Mouse (Mus musculus) cerebellum, adult 9-11 months (tissue): Measurements from ENCODE around the gene Exoc3l.
A peak's percentile ranks its signal among the peaks of the same experiment; 100 is the strongest.

Source experiments
- DNase-seq: peaks from one replicate; pipeline ENCODE4 v3.0.0; 2022

The Exoc3l gene

GRCm38 (mm10) chr8:105295895-105296573, at the start of gene Exoc3l:
TSS of gene Exoc3l (minus strand) at chr8:105296101.
- DNase-seq = peak; percentile 54

DNA sequence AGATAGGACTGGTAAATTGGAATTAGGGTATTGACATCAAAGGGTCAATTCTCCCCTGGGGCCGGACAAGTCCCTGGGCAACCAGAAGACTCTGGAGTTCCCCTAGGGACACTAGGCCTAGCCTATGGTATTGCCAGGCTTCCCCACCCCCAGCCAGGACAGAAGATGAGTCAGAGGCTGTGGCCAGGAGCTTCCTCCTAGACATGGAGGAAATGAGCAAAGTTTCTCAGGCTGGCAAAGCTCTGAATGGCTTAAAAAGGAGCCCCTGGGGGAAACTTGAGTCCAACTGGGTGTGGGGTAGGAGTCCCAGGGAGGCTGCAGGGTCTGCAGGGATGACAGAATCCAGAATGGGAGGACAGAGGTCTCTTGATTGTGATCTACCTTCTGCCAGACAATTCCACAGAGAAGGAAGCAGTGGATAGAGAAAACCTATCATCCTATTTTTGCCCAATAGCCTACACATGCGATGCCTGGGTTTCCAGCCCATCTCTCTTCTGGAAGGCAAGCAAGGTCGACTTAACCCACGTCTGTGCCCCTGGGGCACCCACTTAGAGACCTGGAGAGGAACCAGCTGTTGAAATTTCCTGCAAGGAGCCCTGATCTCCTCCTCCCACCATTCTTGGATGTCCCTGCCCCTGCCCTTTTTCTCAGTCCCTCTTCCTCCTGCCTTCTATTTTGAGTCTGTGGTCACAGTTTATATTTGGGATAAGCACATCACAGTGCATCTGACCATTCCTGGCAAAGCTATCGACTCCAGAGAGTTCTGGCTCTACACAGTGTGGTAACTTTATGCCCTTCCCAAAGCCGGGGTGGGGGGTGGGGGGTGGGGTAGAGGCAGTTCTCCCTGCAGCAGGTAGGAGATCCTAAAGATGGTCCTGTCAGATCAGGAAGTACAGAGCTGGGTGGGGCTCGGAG, 49.4 kb upstream of the Exoc3l start:
- DNase-seq = peak; percentile 26

- no peak for DNase-seq
These were observed 48.1 kb upstream of the Exoc3l start for GRCm38 (mm10) chr8:105343791-105344574.

GRCm38 (mm10) chr8:105342768-105343167, 46.9 kb upstream of the Exoc3l start:
- no peak for DNase-seq

DNA sequence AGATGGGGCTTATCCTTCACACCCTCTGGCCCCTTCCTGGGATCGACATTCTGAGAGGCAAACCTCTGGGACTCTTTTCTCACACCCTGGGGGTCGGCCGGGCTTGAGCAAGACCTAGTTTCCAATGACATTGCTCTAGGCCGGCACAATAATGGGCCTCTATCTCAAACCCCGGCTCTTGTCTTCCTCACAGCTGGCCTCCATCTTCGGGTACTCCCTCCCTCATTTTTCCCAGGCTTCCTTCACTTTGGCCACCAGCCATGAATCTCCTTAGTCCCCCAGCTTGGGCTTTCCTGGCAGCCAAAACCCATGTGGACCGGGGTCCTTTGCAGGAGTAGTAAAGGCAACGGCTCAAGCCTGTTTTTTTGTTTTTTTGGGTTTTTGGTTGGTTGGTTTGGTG, 45.5 kb upstream of the Exoc3l start:
- DNase-seq = no peak

GRCm38 (mm10) chr8:105339886-105340635, 44.2 kb upstream of the Exoc3l start:
- no peak for DNase-seq

- DNase-seq = no peak
These were observed 43.1 kb upstream of the Exoc3l start for GRCm38 (mm10) chr8:105338992-105339391.

GRCm38 (mm10) chr8:105336373-105337130, 40.7 kb upstream of the Exoc3l start:
- DNase-seq = no peak

- no peak for DNase-seq
These were observed 36.6 kb upstream of the Exoc3l start for GRCm38 (mm10) chr8:105332523-105332922.

GRCm38 (mm10) chr8:105331931-105332330, 36.0 kb upstream of the Exoc3l start:
- DNase-seq = no peak

DNA sequence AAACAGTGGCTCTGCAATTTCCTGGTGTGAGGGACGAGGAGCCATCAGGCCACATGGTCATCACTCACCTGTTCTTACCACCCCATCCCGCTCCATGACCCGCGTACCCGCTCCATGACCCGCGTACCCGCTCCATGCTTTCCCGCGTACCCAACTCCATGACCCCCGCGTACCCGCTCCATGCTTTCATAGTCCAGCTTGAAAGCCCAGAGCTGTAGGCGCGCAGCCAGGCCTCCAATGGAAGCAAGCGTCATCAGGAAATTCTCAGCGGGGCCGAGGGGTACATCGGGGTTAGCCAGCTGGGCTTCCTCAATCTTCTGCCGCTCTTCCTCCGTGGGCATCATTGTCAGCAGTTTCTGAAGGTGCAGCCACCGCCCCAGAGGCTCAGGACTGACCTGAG, 35.6 kb upstream of the Exoc3l start:
- no peak for DNase-seq

DNA sequence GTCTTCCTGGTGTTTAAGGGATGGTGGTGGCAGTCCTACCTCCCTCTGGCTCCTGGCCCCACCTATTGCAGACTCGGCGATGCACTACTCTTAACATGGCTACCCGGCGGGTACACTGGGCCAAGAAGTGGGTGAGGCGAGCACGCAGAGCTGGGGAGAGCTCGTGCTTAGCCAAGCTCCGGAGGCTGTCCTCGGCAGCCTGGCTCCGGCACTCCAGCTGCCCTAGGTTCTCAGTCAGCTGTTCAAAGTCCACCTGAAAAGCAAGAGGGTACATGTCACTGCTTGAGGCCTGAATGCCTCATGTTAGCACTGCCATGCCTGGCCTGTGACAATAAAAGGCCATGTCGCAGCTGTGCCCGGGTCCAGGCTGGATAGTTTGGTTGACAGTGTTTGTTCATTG, 34.4 kb upstream of the Exoc3l start:
- DNase-seq = no peak

- no peak for DNase-seq
These were observed 31.1 kb upstream of the Exoc3l start for GRCm38 (mm10) chr8:105326968-105327367.

DNA sequence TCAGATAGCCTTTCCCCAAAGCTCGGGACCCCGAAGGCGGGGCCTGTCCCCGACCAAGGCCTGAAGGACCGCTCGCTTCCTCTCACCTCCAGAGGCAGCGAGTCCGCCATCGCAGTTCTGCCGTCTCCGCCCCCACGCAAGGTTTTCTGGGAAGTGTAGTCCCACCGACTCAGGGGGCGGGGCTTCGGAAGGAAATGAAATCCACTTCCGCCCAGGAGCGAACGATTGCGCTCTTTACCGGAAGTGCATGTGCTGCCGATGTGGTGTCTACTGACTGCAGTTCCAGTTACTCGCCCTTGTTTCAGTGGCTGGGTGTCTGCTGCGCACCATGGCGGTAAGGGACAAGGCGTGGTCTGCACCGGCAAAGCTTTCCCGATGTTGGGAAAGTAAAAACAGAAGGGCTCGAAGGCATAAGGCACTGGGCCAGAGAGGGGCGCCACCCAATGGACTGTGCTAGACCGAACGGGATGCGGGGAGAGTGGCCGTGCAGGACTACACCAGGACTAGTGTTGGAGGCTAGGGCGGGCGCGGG, 30.3 kb upstream of the Exoc3l start, which contains the start of the genes Lrrc29 and Tmem208:
TSS of gene Lrrc29 (minus strand) at position 138 of the 532 bp plus-strand sequence.
TSS of gene Tmem208 (plus strand) at position 214 of the 532 bp plus-strand sequence.
- peak; percentile 97 for DNase-seq

GRCm38 (mm10) chr8:105325641-105326093, 29.8 kb upstream of the Exoc3l start:
- no peak for DNase-seq

DNA sequence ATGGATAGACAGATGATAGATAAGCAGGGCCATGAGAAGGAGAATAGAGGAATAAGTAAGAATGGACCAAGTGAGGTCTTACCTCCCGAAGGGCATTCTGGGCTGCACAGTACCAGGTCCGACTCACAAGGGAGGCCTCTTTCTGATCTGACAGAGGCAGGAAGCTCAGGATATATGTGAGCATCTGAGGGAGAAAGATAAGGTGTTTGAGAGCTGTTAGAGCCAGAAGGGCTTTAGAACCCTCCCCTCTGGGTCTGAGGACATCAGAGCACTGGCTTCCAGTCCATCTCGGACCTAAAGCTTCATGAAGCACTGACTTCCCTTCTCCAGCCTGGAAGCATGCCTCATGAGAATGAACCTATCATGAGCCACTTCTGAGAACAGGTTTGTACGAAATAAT, 27.3 kb upstream of the Exoc3l start:
- no peak for DNase-seq

DNA sequence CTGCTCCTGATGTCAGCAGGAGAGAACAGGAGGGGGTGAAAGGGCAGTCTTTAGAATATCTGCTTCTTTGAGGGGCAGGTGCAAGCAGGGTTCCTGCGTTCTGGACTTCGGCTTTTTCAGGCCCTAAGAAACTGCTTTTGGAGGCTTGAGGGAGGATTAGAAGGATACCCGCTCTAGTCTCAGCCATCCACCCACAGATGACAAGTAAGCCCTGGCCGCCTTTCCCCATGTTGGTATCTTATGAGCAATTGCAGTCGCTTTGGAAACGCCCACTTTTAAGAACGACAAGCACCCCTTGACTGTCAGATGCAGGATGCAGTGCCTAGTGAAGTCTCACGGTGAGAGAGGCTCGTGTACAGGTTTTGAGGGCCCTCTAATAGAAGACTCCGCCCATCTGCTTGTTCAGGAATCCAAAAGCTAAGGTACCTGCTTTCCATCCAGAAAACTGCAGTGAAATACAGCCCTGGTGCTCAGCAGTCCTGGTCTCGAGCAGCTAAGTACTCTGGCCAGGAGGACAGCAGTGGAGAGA, 22.8 kb upstream of the Exoc3l start:
- DNase-seq = no peak

DNA sequence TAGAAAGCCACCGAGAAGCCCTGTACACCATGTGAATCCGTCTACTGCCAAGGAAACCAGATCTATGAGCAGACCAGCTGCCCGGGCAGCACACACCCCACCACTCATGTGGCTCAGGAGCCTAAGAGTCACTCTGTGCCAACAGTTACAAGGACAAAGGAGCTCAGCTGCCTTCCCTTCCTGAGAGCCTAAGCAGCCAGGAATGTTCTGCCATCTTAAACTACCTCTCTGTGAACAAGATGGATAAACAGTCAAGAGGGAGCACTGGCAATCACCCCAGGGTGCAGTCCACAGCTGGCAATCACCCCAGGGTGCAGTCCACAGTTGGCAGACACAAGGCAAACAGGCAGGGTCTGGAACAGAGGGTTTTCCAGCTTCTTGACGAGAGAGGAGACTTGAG, 22.0 kb upstream of the Exoc3l start:
- DNase-seq = no peak

DNA sequence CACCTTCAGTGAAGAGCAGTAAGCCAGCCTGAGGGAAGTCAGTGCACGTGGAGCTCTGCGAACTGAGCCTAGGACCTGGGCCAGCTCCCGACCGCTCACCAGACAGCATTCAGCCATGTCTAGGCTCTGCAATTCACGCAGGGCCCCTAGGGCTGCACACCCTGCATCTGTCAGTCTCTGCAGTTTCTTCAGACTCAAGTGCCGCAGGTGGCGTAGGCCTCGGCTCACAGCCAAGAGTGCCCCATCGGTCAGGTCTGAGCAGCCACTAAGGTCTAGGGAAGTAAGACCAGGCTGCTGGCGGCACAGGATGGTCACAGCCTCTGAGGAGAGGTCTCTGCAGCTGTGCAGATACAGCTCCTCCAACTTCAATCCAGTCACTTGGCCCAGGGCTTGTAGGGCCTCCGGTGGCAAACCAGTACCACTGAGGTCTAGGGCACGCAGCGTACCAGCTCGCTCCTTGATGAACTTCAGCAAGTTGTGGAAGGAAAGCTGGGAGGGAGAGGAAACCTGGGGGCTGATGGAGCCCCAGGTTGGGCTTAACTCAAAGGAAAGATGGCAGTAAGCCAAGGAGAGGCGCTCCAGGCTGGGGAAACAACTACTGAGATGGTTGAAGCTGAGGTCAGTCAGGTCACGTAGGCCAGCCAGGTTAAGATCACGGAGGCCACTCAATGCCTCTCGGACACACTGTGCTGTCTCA, 19.3 kb upstream of the Exoc3l start:
- peak; percentile 79 for DNase-seq
